Mouse (Mus musculus): ENCODE data around the gene Ube2e1.
A peak's percentile ranks its signal among the peaks of the same experiment; 100 is the strongest.
"Not testable (repeated sequence)": the region's sequence is repeated elsewhere in the genome, so short reads cannot be mapped to it uniquely, and the experiment has no call there.

Gene Ube2e1

GRCm38 (mm10) chr14:18263427-18263826 lies 68.2 kb downstream of the Ube2e1 start:
- DNase-seq (ENCODE audit: extremely low spot score, low read depth, low spot score): no peak

- no peak for DNase-seq (ENCODE audit: extremely low spot score, low read depth, low spot score)
Observed at GRCm38 (mm10) chr14:18261203-18261602, 70.5 kb downstream of the Ube2e1 start.

GRCm38 (mm10) chr14:18242638-18243130 lies 89.0 kb downstream of the Ube2e1 start:
- DNase-seq (ENCODE audit: extremely low spot score, low read depth, low spot score): no peak

GRCm38 (mm10) chr14:18241786-18242185 lies 89.9 kb downstream of the Ube2e1 start:
- DNase-seq (ENCODE audit: extremely low spot score, low read depth, low spot score): no peak

GRCm38 (mm10) chr14:18240132-18240531 lies 91.5 kb downstream of the Ube2e1 start:
- no peak for DNase-seq (ENCODE audit: extremely low spot score, low read depth, low spot score)

GRCm38 (mm10) chr14:18238750-18239731 lies 92.6 kb downstream of the Ube2e1 start, which contains the start of gene Nr1d2:
TSS of gene Nr1d2 (minus strand) at chr14:18239127.
- DNase-seq (ENCODE audit: extremely low spot score, low read depth, low spot score): peak; percentile 96

GRCm38 (mm10) chr14:18238131-18238749 lies 93.4 kb downstream of the Ube2e1 start:
- peak; percentile 81 for DNase-seq (ENCODE audit: extremely low spot score, low read depth, low spot score)

- no peak for DNase-seq (ENCODE audit: extremely low spot score, low read depth, low spot score)
Observed at GRCm38 (mm10) chr14:18237381-18237780, 94.3 kb downstream of the Ube2e1 start.

- not testable (repeated sequence) for DNase-seq (ENCODE audit: extremely low spot score, low read depth, low spot score)
Observed at GRCm38 (mm10) chr14:18236496-18237235, 95.0 kb downstream of the Ube2e1 start.

GRCm38 (mm10) chr14:18233981-18234960 lies 97.4 kb downstream of the Ube2e1 start:
- DNase-seq (ENCODE audit: extremely low spot score, low read depth, low spot score): no peak

- no peak for DNase-seq (ENCODE audit: extremely low spot score, low read depth, low spot score)
Observed at GRCm38 (mm10) chr14:18233076-18233475, 98.6 kb downstream of the Ube2e1 start.

All from hindlimb bud, embryonic 11.5 days (tissue).